Mouse (Mus musculus) lung, postnatal 14 days (tissue): ENCODE results near the gene Otog.

Experiments used
- DNase-seq: peaks from one replicate; pipeline ENCODE4 v3.0.0; 2021

Gene Otog

DNA sequence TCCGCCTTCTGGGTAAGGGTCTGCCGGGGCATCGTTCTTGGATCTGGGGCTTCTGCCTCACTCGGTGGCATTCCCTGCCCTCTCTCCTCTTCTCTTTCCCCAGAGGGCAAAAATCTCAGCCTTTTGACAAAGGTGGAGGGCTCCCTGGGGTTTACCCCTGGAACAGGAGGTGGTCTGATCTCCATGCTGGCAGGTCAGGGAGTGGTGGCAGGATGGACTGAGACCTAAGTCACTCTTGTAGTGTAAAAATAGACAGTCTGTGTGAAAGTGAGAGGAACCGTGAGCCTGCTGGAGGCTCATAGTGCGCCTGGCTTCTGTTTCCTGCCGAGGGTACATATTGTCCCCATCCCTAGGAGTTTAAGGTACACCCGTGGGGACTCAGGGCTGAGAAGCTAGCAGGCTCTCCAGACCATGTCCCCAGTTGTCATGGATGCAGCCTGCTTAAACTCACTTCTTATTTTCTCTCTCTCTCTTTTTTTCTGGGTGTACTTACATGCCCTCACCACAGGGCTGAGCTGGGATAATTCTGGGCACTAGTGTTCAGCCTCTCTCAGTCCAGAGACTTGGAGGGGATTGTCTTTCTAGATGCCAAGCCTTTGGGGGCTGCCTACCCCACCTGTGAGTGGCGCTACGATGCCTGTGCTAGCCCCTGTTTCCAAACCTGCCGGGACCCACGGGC, 44.5 kb downstream of the Otog start:
- DNase-seq, result no peak

DNA sequence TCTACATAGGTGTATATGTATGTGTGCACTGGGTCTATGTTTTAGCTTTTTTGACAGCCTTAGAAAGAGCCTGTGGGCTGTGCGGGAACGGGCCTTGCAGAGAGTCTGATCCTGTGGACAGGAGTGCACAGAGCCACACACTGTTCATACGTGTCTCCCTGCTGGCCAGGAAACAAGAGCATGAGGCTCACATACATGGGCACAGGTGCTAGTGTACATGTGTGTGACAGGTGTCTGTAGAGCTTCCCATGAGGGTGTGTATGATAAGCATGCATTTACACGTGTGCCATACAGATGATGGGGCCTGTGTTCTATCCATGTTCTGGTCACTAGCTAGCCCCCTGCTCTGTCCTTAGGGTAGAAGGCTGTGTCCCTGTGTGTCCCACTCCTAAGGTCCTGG, 45.6 kb downstream of the Otog start:
- no peak for DNase-seq

DNA sequence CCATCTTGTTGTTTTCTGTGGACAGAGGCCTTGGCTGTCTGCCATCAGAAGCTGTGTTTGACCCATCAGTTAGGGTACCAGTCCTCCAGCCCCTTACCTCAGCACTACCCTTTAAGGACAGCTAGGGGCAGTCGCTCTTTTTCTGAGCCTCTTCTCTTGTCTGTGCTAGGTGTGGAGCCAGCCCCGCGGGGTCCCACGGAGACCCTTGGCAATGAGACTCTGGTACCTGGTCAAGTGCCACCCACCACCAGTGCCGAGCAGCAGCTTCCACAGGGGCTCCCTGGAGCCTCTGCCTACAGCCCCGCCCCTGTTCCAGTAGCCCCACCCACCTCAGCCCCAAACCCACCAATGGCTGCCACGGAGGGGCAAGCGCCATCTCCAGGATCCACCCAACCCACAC, 46.3 kb downstream of the Otog start:
- DNase-seq, result no peak

DNA sequence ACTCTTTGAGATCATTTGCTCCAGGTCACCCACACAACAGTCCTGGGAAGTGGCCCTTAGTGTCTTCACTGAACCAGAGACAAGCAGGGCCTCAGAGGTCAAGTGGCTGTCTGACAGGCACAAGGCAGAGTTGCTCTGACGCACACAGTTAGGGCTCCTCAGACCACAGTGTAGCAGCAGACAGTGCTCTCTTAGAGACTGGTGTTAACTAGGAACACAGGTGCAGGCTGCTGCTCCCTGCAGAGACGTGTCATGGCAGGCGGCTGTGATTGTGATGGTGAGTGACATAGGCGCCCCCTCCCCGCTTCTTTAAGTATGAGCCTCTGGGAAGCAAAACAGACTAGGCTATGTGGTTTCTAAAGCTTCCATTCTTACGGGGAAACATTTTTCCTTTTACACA, 55.5 kb downstream of the Otog start:
- DNase-seq, result no peak

DNA sequence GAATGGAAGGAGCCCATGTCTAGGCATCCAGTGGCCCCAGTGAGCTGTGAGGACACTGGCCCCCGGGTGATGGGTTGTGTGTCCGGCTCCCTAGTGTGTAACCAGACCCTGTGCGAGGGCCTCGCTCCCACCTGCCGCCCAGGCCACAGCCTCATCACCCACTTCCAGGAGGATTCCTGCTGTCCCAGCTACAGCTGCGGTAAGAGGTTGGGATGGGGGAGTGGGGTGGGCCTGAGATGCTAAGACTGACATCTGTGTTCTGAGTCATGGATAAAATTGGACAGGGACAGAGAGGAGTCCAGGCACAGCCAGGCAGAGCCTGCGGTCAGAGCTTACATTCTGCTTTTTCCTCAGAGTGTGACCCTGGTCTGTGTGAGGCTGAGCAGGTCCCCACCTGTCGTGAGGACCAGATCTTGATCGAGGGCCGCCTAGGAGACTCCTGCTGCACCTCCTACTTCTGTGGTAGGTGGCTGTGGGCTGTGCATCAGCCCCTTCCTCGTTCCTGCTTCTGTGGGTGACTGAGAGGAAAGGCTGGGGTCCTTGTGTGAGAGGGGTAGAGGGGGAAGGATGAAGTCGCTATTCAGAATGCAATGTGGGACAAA, 60.3 kb downstream of the Otog start:
- DNase-seq, result no peak

DNA sequence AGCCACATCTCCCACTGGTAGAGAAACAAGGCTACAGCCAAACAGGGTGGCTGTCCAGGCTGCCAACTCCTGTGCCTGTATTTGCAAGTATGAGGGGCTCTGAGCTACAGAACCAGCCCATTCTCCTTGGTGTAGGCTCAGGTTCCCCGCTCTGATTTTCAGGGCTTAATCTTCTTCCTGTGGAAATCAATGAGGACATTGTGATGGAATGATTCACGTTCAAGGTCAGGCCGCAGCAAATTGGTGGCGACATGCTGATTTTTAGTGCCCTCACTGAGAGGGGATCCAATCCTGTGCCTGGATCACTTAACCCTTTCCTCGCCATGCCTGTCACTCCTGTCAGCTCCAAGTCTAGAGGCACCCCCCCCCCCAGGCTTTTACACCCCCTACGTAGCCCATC, 72.7 kb downstream of the Otog start:
- no peak for DNase-seq

DNA sequence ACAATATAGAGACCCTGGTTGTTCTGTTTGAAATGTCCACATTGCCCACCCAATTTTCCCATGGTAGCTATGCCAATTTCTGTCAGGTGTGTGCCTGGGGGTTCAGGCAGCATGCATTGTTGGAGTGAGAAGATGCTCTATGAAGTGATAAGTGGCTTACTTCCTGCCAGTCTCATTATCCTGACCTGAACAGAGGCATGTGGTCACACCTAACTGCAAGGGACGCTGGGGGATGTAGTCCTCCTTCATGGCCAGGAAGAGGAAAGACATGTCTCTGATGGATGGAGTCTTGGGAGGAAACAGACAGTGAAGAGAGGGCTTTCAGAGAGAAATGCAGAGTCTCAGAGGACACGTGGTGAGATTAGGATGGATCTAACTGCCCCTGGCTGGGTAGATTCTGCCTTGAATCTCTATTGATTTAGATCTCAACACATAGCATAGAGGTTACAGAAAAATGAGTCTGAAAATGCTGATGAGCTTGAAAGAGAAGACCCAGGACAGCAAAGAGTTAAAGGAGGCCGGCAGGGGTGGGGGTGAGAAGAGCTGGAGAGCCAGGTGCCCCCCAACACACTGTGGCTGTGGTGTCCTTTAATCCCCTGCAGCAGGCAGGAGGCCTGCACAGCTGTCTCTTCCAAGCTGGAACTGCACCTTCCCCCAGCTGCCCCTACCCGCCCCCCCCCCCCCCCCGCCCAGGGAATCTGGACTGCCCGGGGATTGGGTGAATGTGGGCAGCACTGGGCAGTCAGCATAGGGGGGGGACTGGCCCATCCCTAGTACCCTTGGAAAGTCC, 73.6 kb downstream of the Otog start:
- no peak for DNase-seq

DNA sequence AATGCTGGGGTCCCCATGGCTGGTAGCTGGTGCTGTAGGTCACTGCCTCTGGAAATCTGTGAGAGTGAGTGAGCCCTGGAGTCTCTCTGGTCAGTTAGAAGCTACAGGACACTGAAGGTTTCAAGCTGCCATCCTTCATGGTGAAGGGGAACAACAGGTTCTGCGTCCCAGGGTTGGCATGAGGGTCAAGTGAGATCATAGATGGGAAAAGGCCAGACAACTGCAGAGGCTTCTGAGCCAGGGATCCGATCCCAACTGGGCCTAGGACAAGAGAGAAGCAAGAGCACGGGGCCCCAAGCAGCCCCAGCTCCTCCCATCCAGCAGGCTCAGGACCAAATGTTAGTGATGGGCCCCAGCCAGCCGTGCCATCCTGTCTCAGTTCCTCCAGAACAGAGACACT, 74.9 kb downstream of the Otog start:
- no peak for DNase-seq

DNA sequence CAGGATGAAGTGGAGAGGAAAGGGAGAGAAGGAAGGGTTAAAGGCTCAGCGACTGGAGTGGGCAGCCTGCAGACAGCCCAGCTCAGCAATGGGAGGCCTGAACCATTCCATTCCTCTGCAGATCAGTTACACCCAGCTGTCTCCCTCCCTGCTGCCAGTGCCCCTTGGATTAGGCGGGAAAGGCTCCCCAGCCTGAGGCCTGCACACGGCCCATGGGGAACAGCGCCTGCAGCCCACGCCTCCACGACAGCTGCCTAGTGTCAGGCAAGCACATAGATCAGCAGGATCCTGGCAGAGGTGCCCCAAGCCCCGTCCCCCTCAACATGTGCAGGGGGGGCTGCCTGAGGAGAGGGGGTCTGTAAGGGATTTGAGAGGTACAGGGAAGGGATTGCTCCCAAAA, 76.2 kb downstream of the Otog start:
- no peak for DNase-seq

DNA sequence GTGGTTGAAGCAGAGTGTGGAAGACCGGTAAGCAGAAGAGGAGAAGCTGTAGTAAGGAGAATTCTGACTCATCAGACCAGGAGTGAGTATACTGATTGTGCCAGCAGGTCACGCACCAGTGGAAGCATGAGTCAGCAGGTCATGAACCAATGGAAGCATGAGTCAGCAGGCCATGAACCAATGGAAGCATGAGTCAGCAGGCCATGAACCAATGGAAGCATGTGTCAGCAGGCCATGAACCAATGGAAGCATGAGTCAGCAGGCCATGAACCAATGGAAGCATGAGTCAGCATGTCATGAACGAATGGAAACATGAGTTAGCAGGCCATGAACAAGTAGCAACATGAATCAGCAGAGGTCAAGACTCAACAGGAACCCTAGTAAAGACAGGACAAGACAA, 80.5 kb downstream of the Otog start:
- no peak for DNase-seq

DNA sequence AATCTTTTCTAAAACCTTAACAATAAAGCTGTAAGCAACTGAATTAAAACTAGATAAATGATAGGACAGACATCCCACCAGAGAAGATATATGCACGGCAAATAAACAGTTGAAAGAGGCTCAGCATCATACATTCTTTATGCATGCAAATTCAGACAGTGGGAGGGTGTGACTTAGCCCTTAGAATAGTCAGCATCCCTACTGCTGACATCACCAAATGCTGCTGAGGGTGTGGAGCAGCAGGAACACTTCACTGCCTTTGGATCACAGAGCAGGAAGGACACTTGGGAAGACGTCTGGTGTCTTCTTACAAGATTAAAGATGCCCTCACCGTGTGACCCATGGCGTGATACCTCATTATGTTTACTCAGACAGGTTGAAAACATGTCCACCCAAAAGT, 87.1 kb downstream of the Otog start:
- DNase-seq, result no peak

DNA sequence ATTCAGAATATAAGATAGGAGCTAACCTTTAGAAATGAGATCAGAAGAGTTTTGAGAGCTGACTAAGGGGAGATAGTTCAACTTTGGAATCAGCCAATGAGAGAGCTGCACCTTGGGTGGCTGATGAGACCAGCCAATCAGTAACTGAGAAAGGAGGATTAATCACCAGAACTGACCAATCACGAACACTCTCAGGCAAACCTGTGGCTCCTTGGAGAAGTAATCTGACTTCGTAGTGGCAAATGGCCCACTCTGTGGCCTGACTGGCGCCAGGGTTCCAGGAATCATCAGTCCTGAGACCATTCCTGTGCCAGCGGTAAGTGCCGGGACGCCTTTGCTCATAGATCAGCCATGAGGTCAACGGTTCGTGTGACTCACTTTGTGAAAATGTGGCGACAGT, 96.6 kb downstream of the Otog start:
- DNase-seq, result no peak

DNA sequence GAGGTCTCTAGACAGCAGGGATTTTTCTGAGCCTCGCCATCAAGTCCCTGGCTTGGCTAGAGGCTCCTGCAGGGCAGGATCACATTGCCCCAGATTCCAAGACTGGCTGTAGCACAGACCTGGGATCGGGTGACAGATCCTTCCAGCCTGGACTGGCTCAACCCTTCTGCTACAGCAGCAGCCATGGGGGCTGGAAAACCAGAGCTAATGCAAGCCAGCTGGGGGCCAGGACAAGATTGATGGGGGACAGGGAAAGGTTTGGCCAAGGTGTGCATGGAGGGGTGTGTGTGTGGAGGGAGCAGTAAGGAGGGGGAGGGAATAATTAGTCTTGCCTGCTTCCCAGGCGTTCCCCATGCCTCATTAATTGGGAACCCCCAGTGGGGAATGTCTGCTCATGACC, 99.0 kb downstream of the Otog start:
- no peak for DNase-seq

DNA sequence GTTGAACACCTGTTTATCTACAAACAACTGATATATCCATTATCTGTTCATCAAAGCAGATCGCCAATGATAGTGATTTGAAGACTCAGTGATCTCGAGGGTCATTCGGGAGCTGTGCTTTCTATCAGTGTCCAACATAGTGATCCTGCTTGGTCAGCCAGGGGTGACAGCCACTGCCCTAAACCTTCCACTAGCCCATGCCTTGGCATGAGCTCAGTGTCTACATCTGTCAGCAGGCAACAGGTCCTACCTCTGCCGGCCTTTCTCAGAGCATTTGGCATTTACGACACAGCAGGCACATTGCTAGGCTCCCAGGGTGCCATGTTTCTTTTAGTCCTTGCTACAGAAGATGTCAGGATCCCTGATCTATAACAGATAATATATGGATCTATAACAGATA, 99.5 kb downstream of the Otog start:
- DNase-seq, result no peak

DNA sequence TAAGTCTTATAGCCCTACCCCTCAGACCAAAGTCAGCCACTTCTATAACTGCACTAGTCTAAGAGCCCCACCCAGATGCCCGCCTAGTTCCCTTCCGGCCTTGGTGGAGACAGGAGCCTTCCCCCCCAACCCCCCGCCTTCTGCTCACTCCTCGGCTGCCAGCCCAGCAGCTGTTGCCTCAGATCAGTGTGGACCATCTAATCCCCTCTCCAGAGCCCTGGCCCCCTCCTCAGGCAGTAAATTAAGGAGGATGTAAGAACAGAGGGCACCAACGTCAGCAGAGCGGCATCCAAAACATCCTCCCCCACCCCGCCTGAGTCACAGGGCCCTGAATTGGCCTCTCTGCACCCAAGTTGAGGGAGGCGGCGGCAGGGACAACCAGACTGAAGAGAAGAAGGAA, 100.7 kb downstream of the Otog start:
- DNase-seq, result no peak

DNA sequence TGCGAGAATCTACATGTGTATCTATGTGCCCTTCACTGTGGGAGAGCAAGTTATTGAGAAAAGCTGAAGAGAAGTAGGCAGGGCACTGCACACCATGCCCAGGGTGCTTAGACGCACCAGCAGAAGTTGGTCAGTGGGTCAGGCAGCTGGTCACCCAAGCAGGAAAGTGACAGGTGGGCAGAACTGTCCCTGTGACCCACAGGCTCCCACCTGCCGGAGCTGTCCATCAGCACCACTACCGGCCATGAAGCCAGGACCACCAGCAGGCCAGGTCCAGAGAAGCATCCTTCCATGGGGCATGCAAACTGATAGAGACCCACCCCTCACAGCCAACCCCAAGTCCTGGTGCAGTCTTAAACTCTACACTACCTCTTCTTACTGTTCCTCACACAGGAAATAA, 106.9 kb downstream of the Otog start:
- no peak for DNase-seq

DNA sequence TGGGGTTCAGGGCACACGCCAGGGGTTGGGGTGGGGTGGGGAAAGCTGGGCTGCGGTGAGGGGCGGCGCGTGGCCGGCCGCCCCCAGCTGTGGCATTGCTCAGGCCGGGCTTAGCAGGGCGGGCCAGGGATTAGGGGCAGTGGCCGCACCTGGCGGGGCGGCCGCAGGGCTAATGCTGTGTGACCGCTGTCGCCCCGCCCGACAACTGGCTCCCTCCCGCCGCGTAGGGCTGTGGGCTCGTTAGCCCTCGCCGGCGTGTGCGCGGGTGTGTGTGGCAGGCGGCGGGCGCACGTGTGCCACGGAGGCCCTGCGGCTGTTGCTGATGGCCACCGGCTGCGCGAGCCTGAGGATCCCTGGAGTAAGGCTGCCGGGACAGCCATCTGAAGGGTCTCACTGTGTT, 108.0 kb downstream of the Otog start:
- no peak for DNase-seq

DNA sequence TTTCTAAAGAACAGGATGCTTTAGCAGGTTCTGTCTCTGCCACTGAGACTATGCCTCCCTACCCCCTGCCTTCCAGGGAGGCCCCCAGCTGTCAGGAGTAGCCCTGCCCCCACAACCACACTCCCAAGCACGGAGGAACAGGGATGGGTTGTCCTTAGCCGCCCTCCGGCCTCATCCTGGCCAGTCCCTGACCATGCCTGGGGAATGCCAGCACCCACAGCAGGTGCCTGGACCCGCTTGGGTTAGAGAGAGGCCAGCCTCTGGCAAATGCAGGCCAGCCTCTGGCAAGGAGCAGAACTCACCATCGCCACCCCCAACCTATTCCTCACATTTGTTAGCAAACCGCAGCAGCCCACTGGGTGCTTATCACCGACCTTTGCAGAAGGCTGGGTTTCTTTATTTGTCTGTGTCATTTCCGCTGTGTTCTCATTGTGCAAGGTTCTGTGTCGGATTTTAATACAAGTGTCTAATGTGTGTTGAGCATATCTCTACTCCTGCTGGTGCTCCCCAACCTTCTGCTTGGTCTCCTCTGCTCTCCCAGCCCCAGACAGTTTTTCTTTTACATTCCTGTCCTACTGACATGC, 109.4 kb downstream of the Otog start:
- no peak for DNase-seq

DNA sequence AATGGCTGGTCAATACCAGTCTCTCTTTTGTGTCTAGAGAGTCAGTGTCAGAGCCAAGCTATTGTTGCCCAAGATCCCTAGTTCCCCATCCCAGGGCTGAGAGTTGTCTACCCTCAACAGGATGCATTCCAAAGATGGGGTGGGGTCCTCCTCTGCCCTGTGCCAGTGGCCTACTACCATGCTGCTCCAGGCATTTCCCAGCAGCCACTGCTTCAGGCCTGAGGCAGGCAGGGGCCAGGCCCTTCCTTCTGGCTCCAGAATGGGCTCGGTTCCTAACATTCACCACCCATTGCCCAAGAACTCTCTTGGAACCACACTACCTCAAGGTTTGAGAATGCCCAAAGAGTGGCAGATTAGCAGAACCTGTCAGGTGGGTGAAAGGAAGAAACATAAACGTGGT, 112.0 kb downstream of the Otog start:
- no peak for DNase-seq

DNA sequence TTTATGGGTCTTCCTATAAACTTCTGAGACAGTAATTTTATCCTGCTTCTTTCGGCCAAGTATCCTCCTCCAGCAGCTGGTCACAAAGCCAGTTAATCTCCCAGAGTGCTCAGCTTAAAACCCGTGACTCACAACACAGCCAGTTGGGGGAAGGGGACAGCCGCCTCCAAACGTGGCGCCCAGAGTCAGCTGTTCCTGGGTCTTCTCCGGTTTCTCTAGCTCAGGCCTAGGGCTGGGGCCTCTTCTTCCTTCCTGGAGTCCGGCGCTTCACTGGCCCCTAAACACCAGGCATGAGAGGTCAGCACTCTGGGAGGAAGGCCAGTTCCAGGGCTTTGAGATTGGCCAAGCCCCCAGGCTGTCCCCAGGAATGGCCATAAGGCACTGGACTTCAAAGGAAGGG, 112.4 kb downstream of the Otog start:
- no peak for DNase-seq

DNA sequence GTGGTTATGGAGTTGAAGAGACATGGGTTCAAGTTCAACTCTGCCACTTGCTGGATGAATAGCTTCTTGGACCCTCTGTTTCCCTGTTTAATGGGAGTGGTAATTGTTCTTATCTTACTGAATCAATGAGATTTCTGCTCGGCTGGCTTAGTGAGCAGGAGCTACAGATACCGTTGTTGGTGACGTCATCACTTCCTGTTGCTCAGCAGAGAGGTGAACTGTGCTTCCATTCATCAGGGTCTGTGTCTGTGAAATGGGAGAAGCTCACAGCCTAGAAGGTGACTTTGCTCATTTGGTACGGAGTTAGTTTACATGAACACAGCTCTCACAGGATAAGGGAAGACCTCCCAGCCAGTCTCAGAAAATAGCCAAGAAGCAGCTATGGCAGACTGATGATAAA, 113.1 kb downstream of the Otog start:
- DNase-seq, result no peak
